Mouse (Mus musculus) heart, postnatal 0 days (tissue): Measurements from ENCODE around the gene A930004D18Rik. TPM values are rescaled to one million over a fixed set of nuclear protein-coding genes. Genes with fewer than 3 reads are reported as not detected.

Source experiments
- ATAC-seq: fragments of 200-750 bp; cut with Nextera tagmentation; 2 replicates; pipeline ENCODE4 v1.8.0; 2017; ENCODE audit warnings: low read depth, moderate number of reproducible peaks, moderate library complexity; ENCODE audit not compliant: insufficient read depth
- DNase-seq: peaks from one replicate; pipeline ENCODE4 v3.0.0-alpha.2; 2016; ENCODE audit warnings: low spot score
- H3K27ac ChIP-seq: fragments of 300-500 bp; sonication (generic); 2 replicates; pipeline ENCODE4 v1.5.1; 2014; ENCODE audit warnings: low read depth, mild to moderate bottlenecking
- H3K27me3 ChIP-seq: fragments of 300-500 bp; sonication (generic); 2 replicates; pipeline ENCODE4 v1.6.1; 2014; ENCODE audit warnings: low read length, mixed read lengths; ENCODE audit not compliant: control insufficient read depth, insufficient read depth
- H3K36me3 ChIP-seq: fragments of 300-500 bp; sonication (generic); replicated peaks from 2 replicates; pipeline ENCODE4 v1.6.1; 2014; ENCODE audit warnings: low read length, mixed read lengths; ENCODE audit not compliant: control insufficient read depth, insufficient read depth
- H3K4me1 ChIP-seq: fragments of 300-500 bp; sonication (generic); 2 replicates; pipeline ENCODE4 v1.6.1; 2014; ENCODE audit warnings: antibody characterized with exemption; ENCODE audit not compliant: control insufficient read depth, insufficient read depth
- H3K4me2 ChIP-seq: fragments of 300-500 bp; sonication (generic); 2 replicates; pipeline ENCODE4 v1.6.1; 2014; ENCODE audit warnings: low read depth, mild to moderate bottlenecking, low read length, moderate library complexity
- H3K4me3 ChIP-seq: fragments of 300-500 bp; sonication (generic); 2 replicates; pipeline ENCODE4 v1.5.1; 2014; ENCODE audit warnings: low read depth, low read length
- H3K9ac ChIP-seq: fragments of 300-500 bp; sonication (generic); replicated peaks from 2 replicates; pipeline ENCODE4 v1.6.1; 2014; ENCODE audit warnings: low read depth, low read length, mixed read lengths
- H3K9me3 ChIP-seq: fragments of 300-500 bp; sonication (generic); replicated peaks from 2 replicates; pipeline ENCODE4 v1.6.1; 2016; ENCODE audit warnings: low read length; ENCODE audit not compliant: control insufficient read depth
- CTCF ChIP-seq: IDR thresholded peaks from 2 replicates; pipeline ENCODE4 v1.5.1; 2016; ENCODE audit warnings: antibody characterized with exemption, control low read depth, low read depth
- EP300 ChIP-seq: IDR thresholded peaks from 2 replicates; pipeline ENCODE4 v1.6.1; 2016; ENCODE audit warnings: antibody characterized with exemption, low read depth
- WGBS: fragments of 180-500 bp; shearing (Covaris S2); extraction: QIAGEN DNeasy Blood & Tissue Kit; methylation state at CpG from one replicate; pipeline ENCODE4 v1.1.7; 2014; 5-methylcytosine and 5-hydroxymethylcytosine counted together
- microRNA-seq: library from miRNA; unstranded; fragments of <30 nt; microRNA quantifications from one replicate; pipeline ENCODE4, GENCODE M21; 2016
- polyA plus RNA-seq: library from polyadenylated mRNA; unstranded; fragments of >200 nt; fragmentation: Nextera tagmentation; extraction: Ambion mirVana; gene quantifications from 2 replicates; pipeline ENCODE4 v1.2.1, GENCODE M21; 2015
- total RNA-seq: library from RNA; depleted of rRNA; stranded (reverse); fragments of >200 nt; gene quantifications from 2 replicates; pipeline ENCODE4 v1.2.3, GENCODE M21; 2014; ENCODE audit warnings: low replicate concordance; rRNA removed

A930004D18Rik gene
- total and polyA plus RNA-seq, 2 experiments from 2014 or later: 3.5 to 8.4 TPM

DNA sequence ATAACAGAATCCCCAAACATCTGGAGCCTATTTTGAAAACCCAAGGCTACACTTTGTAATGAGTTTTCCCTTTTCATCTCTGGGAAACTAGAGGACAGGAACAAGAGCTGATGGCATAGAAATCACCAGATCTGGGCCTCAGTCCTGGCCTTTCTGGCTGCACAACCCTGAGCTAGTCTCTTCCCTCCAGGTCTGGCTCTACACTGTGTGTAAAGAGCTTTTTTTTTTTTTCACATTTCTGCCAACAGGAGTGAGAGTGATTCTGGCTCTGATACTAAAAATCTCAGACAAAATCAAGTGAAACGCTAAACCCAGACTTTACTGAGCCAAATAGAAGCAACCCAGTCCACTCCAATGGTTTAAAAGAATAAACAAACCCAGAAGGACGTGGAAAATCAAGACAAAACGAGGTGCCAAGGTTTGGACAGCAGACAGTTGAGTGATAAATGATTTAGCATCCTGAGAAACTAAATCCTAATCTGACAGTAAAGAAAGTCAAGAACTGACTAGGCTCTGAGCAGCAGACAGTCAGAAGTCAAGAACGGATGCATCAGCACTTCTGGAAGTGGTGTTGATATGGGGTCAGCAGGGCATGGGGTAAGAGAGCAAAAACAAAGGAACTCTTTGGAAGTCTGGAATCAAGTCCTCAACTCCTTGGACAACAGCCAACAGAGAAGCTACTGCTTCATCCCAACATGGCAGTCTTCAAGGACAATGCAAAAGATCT is 61.8 kb downstream of the A930004D18Rik start:
- no peak overlapping the region for H3K4me3 ChIP-seq
- H3K4me2 ChIP-seq: no peak overlapping the region
- WGBS: 44% methylated on average over 4 of the region's 4 CpGs
- no peaks in the 10 kb centered on the region for H3K36me3 ChIP-seq
- no peaks in the 10 kb centered on the region for H3K9me3 ChIP-seq
- H3K27me3 ChIP-seq: no peaks in the 10 kb centered on the region
- H3K4me1 ChIP-seq: 0 out of 2 replicates have a peak, but pooled peaks cover 3% of the 10 kb centered on the region
- no peak for TF ChIP-seq EP300
- TF ChIP-seq CTCF: no peak
- DNase-seq: no peak
- ATAC-seq: no peak
- no peak overlapping the region for H3K9ac ChIP-seq
- no peak overlapping the region for H3K27ac ChIP-seq

Small RNAs within 50 kb of the gene (microRNA-seq; reads per million reads assigned to microRNA genes)
- gene Mir7655: 5.4 reads per million, percentile 22 among the genes with 10 or more reads in this experiment

Other genes starting within 250 kb of the A930004D18Rik start
- gene H2al2a, start 40.8 kb downstream of the A930004D18Rik start, total RNA-seq: not detected in 2 replicates
- not detected in 2 replicates for gene H2al2a, start 40.8 kb downstream of the A930004D18Rik start, polyA plus RNA-seq
- 4.4 and 7.1 TPM in 2 replicates for gene Skida1, start 11.3 kb upstream of the A930004D18Rik start, total RNA-seq
- gene Skida1, start 11.3 kb upstream of the A930004D18Rik start, polyA plus RNA-seq: 2.2 and 2.4 TPM in 2 replicates
- gene Mllt10, start 17.5 kb upstream of the A930004D18Rik start, total RNA-seq: 14.8 and 25.6 TPM in 2 replicates
- 22.1 and 24.8 TPM in 2 replicates for gene Mllt10, start 17.5 kb upstream of the A930004D18Rik start, polyA plus RNA-seq